Mouse (Mus musculus): Measurements from ENCODE around the gene Lmod3.

DNA sequence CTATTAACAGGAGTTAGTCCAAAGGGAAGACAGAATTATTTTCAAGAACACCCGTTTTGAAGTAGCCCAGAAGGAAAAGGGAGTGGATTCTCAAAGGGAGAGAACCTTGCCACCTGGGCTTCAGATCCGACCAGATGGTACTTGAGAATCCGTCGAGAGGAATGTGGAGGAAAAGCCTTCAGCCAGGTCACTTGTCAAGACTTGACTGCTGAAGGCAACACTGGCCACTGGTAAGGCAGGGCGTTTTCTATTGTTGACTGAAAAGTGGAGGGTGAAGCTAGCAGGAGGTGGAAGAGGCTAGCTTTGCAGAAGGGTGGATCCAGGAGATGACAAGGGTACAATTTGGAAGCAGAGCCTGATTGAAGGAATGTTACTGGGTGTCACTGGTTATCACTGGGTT is 40.3 kb upstream of the Lmod3 start:
- TF ChIP-seq CTCF (IDR thresholded peaks at IDR 0.05; ENCODE audit: borderline replicate concordance, control insufficient read depth, extremely low read depth, insufficient read depth, low read length, poor library complexity) (no peak), POLR2A (IDR thresholded peaks at IDR 0.05; ENCODE audit: control insufficient read depth, extremely low read depth, insufficient read depth, low read length, poor library complexity) (no peak)
